Mouse (Mus musculus) B cell, adult 67 days (primary cell): ENCODE measurements around the gene Stub1. TPM values are rescaled to one million over a fixed set of nuclear protein-coding genes. Genes with fewer than 3 reads are reported as not detected.

Experiments
- total RNA-seq, 2 experiments: library from RNA; stranded (reverse); gene quantifications; 4 replicates each; pipeline ENCODE4 v1.2.4; 2023

Gene Stub1
- total RNA-seq, result 10 to 100 TPM; 69.1 to 78.8 TPM

GRCm38 (mm10) chr17:25833291-25833663 lies at the start of gene Stub1:
Gene Stub1, minus strand, starts transcription at chr17:25833404.

DNA sequence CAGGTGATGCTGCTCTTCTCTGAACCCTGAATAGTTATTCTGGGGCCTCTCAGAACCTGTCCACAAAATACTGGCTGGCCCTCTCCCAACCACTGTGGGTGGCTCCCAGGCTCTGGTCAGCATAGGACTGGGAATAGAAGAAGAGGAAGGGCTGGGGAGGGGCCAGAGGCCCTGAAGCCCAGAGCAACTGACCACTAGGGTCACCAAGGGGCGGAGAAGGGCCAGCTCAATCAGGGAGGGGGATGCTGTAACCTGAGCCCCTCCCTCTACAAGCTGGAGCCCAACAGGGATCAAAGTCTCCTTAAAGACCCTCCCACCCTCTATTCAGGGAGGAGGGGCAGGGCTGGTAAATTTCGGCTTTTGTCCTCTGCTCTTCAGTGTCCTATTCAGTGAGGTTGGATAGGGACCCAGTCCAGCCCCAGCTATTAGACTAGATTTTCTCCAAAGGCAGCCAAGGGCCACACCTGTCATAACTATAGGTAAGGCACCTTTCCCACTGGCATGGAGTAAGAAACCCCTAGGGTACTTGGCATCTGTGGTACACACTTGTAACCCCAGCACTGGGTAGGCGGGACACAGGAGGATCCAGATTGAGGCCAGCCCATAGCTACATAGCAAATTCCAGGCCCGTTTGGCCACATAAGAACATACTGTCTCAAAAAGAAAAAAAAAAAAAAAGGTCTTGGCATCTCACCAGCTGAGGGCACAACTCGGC lies 47.1 kb upstream of the Stub1 start, which contains the start of gene Wfikkn1:
TSS of gene Wfikkn1 (minus strand) at position 663 of the 715 bp plus-strand sequence.

GRCm38 (mm10) chr17:25874721-25875170 lies 41.5 kb upstream of the Stub1 start, which contains the start of gene Mettl26:
Gene Mettl26, plus strand, starts transcription at chr17:25875074.

DNA sequence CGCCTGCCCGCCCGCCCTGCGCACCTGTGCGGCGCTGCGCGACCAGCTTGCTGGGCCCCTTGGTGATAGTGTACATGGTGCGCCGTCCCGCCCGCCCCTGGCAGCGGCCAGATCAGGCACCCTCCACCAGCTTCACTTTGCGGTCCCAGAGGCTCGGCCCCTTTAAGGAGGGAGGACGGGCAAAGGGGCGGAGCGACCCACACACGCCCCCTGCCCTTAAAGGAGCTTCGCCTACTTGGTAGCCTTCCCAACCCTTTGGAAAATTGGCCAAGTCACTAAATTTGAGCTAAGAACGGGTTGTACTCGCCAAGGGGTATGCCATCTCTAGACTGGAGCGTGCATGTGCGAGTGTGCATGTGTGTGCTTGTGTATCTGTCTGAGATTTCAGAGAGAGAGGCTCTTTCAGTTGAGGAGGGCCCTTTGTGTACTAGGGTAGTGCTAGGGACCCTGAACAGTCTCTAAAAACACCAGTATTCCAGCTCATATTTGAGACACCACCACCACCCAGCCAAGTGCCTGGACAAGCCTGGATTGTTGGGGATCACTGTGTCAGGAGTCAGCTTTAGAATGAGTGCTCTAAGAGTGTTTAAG lies 35.5 kb upstream of the Stub1 start, which contains the start of gene Mcrip2:
TSS of gene Mcrip2 (minus strand) at position 164 of the 591 bp plus-strand sequence.

DNA sequence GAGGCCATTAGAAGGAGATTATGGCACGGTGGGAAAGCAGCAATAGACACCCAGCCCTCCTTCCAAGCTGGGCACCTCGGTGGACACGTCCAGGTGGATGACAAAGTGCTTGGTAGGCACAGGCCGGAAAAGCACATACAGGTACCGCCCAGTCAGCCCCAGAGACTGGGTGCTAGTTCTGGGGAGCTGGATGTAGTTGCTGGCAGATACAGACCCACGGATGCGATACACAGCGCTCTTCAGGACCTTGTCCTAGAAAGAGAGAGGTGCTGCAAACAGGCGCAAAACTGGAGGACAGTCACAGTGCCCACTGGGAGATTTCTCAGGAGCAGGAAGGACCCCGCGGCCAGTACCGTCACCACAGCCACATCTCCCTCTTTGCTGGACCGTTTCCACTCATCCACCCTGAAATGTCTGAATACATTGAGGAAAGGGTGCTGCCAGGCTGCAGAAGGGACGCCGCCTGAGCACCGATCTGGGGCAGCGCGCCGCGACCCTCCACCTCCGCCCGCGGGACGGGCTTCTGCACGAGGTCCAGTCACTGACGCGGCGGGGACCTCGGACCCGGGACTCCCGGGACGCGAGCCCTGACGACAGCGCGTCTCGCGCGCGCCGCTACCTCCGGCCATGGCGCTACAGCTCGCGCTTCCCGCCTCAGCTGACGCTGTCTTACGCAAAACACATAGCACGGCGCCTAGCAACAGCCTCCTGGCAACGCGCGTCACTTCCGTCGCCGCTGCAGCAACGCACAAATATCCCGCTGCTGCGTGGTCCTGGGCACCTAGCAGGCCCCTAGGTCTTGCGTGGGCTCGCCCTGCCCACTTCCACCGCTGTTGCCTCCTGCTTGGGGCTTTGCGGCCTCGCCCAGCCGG lies 27.9 kb upstream of the Stub1 start, which contains the start of gene Wdr90:
TSS of gene Wdr90 (minus strand) at position 670 of the 872 bp plus-strand sequence.

DNA sequence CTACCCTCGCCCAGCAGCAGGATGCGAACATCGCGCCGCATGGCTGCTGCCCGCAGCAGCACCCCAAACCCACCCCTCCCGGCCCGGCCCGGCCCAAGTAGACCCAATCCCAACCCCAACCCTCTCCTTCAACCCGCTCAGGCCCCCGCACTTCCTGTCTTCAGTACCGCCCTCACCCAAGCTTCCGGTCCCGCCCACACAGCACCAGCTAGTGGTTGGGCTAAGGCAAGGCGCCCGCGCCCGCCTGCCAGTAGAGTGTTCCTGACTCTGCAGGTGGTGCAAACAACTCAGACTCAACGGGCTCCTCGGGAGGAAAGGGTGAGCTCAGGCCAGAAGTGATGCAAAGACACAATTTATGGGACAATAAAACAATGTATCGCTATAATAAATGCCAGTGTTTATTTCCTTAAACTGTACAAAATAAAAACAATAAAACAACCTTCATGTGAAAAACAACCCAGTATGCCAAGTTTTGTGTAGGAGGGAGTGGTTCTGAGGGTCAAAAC lies 11.2 kb upstream of the Stub1 start, which contains the start of gene Rhot2:
TSS of gene Rhot2 (minus strand) at position 456 of the 506 bp plus-strand sequence.

GRCm38 (mm10) chr17:25841117-25841880 lies 8.1 kb upstream of the Stub1 start, which contains the start of gene Gm20683:
Gene Gm20683, minus strand, starts transcription at chr17:25841763.

GRCm38 (mm10) chr17:25837076-25837410 lies 3.8 kb upstream of the Stub1 start, which contains the start of gene Rhbdl1:
Gene Rhbdl1, minus strand, starts transcription at chr17:25837295.

GRCm38 (mm10) chr17:25828712-25829557 lies 4.3 kb downstream of the Stub1 start, which contains the start of gene Jmjd8:
Gene Jmjd8, plus strand, starts transcription at chr17:25828867.

GRCm38 (mm10) chr17:25823452-25823851 lies 9.8 kb downstream of the Stub1 start, which contains the start of gene Wdr24:
Gene Wdr24, plus strand, starts transcription at chr17:25823627.

DNA sequence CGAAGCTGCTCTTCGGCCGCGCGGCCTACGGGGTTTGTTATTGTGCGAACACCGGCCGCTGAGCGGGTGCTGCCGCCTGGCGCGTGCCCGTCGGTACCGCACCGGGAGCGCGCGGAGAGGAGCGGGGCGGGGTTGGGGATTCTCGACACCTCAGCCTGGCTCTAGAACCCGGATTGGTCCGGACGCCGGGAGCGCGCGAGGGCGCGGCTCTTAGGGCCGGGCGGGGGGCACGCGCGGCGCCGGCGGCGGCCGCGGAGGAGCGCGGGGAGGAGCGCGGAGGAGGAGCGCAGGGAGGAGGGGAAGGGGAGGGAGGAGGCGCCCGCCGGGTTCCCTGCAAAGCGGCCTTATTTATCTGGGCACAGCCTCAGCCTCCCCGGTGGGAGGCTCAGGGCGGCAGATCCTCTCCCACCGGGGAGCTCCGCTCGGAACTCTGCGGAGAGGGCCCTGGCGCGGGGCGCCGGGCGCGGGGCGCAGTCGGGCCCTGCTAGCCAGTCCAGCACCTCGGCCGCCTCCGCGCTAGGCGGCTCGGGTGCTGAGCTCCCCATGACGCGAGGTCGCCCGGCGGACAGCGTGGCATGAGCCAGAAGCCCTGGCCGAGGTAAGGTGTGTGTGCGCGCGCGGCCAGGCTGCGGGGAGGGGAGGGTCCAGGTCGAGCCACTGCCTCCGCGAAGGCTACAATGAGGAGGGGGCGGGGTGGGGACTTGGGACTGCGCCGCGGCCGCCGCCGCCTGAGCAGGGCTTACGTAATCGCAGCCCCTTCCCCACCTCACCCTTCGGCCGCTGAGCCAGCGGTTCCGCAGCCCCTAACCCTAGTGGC lies 24.2 kb downstream of the Stub1 start, which contains the start of gene Fbxl16:
TSS of gene Fbxl16 (plus strand) at position 297 of the 817 bp plus-strand sequence.

GRCm38 (mm10) chr17:25796951-25797369 lies 36.2 kb downstream of the Stub1 start, which contains the start of gene Metrn:
Gene Metrn, minus strand, starts transcription at chr17:25797136.

DNA sequence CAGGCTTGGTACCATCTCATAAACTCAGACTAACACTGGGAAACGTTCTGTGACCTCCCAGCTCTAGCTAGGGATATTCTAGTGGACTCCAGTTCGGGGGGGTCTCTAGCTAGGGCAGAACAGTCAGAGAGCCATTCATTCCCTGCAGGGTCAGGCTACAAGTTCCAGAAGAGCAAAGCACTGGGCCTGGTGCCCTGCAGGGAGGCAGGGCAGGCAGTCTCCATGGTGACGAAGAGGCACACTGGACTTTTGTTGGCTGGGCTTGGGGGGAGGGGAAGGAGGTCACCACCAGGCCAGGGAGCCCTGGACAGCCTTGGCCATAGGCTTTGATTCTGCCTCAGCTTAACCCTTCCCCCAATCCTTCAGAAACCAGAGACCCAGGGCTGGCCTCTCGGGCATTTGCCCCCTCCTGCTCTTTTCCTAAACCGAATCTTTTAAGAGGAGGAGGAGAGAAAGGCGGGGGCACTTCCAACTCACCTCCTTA lies 37.6 kb downstream of the Stub1 start, which contains the start of gene AC134908.4:
TSS of gene AC134908.4 (minus strand) at position 51 of the 484 bp plus-strand sequence.

GRCm38 (mm10) chr17:25792615-25793014 lies 40.6 kb downstream of the Stub1 start, which contains the start of gene Fam173a:
Gene Fam173a, minus strand, starts transcription at chr17:25792901.

GRCm38 (mm10) chr17:25786280-25786679 lies 46.9 kb downstream of the Stub1 start, which contains the start of gene Ccdc78:
Gene Ccdc78, plus strand, starts transcription at chr17:25786580.

GRCm38 (mm10) chr17:25785281-25785745 lies 47.9 kb downstream of the Stub1 start, which contains the start of gene Haghl:
Gene Haghl, minus strand, starts transcription at chr17:25785673.

